Mouse (Mus musculus): ENCODE results near the gene Ppm1f.
A peak's percentile ranks its signal among the peaks of the same experiment; 100 is the strongest.
"Not testable (repeated sequence)": the region's sequence is repeated elsewhere in the genome, so short reads cannot be mapped to it uniquely, and the experiment has no call there.

Ppm1f gene

DNA sequence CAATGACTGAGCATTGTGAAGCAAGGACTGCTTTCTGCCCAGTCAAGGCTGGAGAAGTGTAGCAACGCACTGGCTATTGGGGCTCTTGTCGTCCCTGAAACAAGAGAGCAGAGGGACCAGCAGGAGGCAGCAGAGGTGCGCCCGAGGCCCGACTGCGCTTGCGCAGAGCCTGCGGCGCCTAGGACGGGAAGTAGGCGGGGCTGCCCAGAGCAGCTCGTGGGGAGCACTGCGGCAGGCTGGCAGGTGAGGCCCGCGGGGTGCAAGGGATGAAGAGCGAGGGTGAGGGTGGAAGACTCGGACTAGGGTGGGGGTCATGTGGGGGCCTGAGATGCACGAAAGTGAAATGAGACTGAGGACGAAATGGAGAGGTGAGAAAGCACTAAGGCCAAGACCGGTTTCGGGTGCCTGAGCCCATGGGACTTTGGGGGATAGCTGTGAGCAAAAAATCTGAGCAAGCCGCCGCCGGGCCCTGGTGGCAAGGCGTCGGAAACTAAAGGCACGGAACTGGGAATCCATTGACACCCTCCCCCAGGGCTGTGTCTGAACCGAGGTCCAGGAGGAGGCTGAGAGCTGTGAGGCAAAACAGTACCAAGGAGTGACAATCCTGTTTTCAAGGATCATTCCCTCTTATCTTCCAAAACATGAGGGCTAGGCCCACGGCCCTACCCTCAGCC is at the start of gene Ppm1f:
Gene Ppm1f, plus strand, starts transcription at position 88 of the 674 bp plus-strand sequence.
- peak; percentile 96 for DNase-seq (ENCODE audit: low spot score)

DNA sequence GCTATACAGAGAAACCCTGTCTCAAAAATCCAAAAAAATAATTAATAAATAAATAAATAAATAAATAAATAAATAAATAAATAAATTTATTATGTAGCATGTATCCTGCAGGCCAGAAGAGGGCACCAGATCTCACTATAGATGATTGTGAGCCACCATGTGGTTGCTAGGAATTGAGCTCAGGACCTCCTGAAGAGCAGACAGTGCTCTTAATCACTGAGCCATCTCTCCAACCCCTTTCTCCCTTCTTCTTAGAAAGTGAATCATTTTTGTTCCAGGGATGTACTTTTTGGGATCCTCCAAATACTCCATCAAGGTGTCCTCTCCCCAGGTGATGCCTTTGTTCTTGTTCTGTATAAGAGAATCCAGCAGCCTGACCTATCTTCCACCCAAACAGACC is 47.1 kb upstream of the Ppm1f start:
- DNase-seq (ENCODE audit: low spot score): no peak

DNA sequence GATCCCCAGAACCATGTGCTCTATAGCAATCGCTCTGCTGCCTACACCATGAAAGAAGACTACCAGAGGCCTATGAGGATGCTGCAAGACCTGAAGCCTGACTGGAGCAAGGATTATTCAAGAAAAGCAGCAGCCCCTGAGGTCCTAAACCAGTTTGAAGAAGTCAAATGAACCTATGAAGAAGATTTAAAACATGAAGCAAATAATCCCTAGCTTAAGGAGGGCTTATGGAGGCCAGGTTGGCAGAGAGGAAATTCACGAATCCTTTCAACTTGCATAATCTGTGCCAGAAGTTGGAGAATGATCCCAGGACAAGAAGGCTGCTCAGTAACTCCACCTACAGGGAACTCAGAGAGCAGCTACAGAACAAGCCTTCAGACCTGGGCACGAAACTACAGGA is 43.9 kb upstream of the Ppm1f start:
- no peak for DNase-seq (ENCODE audit: low spot score)

DNA sequence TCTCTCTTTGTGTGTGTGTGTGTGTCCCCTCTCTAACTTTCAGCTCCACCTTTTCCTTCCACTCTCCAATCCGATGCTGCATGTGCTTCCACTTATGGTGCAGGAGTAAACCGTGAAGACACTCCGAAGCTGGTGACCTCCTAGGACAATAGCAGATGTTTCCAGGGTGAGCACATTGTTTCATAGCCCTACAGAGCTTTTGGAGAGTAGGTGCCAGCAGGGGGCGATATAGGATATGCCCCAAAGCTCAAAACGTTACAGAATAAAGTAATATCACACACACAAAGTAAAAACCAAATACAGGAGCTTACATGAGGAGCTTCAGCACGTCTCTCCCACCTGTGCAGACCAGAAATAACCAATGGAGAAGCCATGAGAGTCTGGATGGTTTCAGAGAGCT is 41.4 kb upstream of the Ppm1f start:
- peak; percentile 44 for DNase-seq (ENCODE audit: low spot score)

DNA sequence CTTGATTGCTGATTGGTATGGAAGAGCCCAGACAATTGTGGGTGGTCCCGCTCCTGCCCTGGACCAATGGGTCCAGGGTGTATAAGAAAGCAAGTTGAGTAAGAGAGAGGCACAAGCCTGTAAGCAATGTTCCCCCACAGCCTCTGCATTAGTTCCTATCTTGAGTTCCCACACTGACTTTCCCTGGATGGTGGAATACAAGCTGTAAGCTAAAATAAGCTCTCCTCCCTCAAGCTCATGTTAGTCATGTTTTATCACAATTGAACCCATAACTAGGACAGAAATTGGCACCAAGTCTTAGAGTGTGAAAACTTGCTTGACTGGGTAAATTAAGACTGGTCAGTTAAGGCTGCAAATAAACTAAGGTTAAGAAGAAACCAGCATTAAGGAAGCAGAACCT is 40.7 kb upstream of the Ppm1f start:
- DNase-seq (ENCODE audit: low spot score): no peak

DNA sequence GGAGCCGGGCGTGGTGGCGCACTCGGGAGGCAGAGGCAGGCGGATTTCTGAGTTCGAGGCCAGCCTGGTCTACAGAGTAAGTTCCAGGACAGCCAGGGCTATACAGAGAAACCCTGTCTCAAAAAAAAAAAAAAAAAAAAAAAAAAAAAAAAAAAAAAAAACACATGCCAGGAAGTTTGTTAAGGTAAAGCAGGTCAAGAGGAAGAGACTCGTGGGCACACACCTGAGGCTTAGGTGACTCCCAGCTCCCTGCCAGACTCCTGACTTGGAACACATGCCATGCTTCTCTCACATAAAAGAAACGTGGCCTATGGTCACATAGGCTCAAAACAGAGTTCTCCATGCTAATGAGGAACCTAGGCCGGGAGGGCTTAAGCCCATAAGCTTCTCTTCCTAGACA is 40.2 kb upstream of the Ppm1f start:
- not testable (repeated sequence) for DNase-seq (ENCODE audit: low spot score)

DNA sequence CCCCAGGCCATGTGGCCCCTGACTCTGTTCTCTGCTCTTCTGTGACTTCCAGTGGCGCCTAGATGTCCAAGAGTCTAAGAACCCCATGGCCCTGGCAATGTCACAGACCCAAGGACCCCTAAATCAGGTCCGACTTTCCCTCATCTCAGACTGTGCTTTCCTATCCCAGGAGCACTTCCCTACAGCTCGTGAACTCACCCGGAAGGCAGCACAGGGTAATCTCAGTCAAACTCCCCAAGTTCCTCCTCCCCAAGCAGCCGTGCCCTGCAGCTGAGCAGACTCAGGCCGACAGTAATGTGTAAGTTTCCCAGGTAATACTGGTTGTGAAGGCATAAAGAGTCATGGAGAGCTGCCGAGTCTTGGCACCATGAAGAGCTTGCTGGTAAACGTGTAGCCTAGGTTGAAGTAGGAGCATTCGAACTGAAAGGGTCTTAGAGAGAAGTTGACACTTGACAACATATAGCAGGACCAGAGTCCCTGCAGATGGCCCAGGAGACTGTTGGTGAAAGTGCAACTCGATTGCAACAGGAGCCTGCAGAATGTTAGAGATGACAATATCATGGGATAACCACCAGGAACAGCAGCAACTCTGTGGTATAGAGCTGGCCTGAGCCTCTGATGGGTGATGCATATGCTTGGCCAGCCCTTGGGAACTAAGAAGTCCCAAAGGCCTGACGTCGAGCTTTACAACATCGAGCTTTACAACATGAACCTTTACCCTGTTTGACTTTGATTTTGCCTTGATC is 39.4 kb upstream of the Ppm1f start:
- no peak for DNase-seq (ENCODE audit: low spot score)

DNA sequence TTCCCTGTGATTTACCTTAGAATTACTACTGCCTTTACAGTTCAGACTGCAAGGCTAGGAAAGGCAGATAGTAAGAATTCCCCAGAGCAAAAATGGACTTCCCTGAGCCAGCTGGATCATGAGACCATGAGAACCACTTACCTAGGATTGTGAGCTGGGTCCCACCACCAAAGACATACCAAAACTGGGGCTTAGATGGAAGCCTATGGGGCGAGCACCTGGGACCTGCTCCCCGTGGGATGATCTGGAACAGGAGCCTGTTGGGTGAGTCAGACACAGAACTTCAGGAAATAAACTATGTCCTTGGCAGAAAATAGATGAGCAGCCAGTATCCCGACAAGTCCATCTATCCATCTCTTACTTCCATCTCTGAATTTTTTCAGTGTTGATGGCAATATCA is 34.0 kb upstream of the Ppm1f start:
- peak; percentile 0 for DNase-seq (ENCODE audit: low spot score)

DNA sequence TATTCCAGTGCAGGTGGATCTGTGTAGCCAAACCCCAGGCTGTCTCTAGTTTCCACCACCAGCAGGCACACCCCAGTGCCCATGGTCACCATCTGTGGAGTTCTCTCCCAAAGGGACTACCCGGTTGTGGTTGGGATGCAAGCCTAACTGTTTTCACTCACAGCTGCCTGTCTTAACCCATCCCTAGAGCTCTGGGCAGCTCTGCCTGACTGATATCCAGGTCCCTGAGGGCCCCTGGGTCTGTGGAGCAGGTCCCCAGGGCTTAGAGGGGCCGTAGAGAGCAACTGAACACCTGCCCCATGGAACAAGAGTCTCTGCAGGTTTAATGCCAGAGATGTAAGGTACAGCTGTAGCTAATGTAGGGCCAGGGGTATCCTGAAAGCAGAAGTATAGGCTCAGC is 32.3 kb upstream of the Ppm1f start, which contains the start of gene Igll1:
Gene Igll1, minus strand, starts transcription at position 8 of the 400 bp plus-strand sequence.
- DNase-seq (ENCODE audit: low spot score): no peak

DNA sequence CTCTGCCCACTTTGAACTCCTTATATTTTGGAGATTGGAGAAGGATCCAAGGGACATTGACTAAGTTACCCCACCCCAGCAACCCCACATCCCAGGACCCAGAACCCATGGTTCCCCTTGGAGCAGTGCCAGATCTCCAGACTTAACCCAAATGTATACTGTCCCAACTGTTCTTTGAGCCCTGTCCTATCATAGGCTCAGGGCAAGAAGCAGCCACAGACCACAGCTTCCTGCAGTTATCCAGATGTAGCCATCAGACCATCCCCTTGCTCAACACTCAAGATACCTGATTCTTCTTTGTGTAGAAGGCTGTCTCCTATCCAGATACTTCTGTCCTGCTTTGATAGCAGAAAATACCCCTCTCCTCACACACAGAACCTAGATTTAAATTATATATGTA is 31.1 kb upstream of the Ppm1f start:
- no peak for DNase-seq (ENCODE audit: low spot score)

DNA sequence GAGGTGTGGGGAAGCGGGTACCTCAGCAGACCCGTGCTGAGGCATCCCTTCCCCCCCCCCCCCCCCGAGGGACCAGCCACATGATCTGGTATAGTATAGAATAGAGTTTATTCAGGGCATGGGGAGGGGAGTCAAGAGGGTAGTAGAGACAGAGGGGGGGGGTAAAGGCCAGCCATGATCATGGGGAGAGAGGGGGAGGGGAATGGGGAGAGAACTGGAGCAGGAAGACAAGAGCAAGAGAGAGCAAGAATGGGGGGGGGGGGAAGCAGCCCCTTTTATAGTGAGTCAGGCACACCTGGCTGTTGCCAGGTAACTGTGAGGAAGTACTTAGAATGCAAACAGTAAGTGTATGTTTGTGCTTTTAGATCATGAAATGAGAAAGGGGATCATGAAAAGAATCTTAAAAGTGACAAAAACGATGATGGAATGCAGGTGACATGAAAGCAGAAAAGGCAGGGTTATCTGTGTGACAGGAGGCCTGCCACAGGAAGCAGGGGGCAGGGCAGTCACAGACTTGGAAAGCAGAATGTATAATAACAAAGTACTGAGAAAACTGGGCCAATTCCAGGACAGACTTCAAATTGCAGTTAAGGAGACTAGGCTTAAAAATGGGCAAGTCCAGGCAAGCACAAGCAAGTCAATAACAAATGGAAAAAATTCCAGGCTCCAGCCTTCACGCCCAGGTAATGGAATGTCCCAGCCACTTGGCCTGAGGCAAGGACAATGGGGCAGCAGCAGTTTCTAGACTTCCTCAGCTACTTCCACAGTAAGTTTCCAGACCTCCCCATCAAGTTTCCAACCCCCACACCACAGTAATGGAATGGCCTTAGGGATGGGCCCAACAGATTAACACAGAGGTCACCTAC is 30.3 kb upstream of the Ppm1f start:
- no peak for DNase-seq (ENCODE audit: low spot score)

DNA sequence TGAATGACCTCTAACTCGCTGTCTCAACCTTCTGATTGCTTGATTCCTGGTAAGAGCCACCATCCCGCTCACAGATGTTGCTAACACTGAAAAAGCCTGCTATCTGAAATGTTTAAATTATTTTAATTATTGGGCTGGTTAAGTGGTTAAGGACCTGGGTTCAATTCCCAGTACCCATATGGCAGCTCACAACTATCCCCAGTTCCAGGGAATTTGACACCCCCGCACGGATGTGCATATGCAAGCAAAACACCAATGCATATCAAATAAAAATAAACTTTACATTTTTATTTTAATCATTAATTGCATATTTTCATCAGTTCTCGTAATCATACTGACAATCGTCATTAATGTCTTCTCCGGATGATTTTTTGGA is 26.0 kb upstream of the Ppm1f start:
- no peak for DNase-seq (ENCODE audit: low spot score)

DNA sequence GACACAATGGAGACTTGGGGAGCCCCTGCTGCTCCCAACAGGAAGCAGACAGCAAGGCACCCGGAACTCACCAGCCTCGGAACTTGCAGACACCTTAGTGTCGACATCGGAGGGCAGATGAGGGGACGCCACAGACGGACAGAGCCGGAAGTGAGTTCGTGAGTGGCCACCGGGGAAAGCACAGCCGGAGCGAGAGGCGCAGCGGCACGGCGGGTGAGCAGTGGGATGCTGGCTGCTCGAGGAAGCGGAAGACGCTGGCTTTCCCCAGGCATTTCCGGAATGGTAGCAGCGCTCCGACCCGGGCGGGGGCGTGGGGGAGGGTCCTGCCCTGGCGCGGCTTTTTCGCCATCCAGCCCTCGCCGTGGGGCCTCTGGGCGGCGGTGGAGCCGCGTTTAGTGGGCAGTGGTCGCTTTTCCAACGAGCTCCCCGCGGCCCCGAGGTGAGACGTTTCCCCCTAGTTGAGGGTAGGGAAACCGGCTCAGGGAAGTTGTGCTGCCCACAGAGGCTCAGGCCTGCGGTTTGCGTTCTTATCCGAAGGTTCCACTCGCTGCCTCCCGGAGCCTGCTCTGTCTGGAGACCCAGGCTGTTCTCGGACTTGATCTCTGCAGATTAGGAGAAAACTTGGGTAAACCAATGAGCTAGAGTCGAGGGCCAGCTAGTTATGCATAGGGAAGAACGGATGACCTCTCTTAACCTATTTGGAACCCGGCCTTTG is 25.5 kb upstream of the Ppm1f start, which contains the start of the genes Top3b and Vpreb1:
Gene Top3b, plus strand, starts transcription at position 120 of the 715 bp plus-strand sequence.
Gene Vpreb1, minus strand, starts transcription at position 227 of the 715 bp plus-strand sequence.
- peak; percentile 76 for DNase-seq (ENCODE audit: low spot score)

DNA sequence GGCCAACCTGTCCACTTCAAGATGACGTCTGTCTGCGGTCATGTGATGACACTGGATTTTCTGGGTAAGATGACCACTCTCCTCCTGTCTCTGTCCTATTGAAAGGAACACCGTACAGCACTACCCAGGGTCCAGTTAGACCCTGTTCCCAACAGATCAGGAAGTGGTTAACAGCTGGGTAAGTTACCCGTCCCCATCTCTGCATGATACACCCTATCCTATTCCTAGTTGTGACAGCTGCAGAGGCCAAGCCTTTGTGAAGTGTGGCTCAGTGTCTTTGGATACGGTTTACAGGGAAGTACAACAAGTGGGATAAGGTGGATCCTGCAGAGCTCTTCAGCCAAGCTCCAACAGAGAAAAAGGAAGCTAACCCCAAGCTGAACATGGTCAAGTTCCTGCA is 17.2 kb upstream of the Ppm1f start:
- no peak for DNase-seq (ENCODE audit: low spot score)

DNA sequence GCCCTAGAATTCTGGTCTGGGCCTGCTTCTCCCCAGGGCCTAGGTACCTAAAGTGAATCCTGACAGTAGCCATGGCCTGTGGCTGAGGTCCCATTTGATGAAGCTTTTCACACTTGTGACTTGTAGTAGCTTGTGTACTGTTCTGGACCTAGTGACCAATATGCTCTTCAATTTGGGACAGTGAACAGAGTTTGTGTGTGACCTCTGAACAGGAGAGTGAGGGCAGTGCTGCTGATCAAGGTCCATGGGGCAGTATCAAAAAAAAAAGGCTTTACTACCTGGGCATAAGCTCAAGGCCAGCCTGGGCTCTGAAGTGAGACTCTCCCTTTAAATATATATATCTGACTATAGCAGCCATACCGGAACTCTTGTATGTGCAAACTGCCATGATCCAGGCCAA is 7.9 kb upstream of the Ppm1f start:
- no peak for DNase-seq (ENCODE audit: low spot score)

DNA sequence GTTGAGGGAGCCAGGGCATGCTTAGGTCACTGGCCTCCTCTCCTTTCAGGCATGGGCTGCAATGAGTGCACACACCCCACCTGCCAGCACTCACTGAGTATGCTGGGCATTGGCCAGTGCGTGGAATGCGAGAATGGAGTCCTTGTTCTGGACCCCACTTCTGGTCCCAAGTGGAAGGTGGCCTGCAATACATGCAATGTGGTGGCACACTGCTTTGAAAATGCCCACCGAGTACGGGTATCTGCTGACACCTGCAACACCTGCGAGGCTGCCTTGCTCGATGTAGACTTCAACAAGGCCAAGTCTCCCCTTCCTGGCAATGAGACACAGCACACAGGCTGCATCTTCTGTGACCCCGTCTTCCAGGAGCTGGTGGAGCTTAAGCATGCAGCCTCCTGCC is 3.9 kb upstream of the Ppm1f start:
- no peak for DNase-seq (ENCODE audit: low spot score)

DNA sequence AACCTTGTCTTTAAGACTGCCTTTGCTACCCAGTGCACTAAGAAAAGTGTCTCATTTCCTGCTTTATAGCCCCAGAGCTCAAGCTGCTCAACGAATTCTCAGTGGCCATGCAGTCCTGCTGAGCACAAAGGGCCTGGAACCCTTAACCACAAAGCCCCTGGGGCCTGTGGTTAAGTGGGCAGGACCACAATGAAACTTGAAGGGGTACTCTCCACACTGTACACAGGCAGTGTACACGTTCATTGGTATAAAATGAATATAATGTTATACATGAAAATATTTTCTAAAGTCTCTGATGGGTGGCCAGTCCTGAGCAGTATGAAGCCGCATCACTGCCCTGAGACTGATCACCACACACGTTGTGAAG is 271 bp upstream of the Ppm1f start:
- DNase-seq (ENCODE audit: low spot score): no peak

DNA sequence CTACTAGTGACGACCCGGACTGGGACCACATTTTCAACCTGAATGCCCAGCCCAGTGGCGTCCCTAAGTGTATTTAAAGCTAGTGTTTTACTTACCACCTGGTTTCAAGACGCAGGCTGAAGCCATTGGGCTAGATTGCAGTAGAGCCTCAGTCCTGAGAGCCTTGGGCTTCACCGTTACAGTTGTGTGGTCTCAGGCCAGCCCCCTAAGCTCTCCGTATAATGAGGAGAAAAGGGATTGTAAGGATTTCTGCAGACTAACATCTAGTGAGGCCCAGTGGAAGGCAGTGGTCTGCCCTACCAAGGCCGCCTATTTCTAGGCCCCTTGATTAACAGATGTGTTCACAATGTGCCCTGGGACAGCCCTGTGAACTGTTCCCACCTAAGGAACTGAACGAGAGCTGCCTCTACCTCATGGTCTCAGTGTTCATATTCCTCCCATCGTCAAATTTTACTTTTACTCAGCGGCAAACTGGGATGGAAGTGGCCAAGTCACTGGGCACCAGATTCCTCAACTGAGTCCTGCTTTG is 851 bp downstream of the Ppm1f start:
- DNase-seq (ENCODE audit: low spot score): no peak

DNA sequence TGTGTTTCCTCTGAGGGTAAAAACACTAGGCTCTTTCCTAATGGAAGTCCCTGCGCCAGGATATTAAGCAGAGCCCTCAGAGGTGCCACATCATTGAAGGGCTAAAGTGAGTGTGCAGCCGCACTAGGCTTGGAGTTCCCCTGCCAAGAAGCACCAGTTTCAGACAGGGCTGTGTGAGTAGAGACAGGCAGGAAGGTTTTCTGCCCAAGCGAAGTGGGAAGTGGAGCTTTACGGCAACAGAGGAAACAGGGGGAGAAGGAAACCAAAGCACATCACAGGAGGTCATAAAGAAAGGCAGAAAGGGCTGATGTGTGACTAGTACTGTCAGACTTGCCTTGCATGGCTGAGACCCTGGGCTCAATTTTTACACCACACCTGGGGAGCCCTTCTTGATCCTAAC is 6.1 kb downstream of the Ppm1f start:
- DNase-seq (ENCODE audit: low spot score): no peak

DNA sequence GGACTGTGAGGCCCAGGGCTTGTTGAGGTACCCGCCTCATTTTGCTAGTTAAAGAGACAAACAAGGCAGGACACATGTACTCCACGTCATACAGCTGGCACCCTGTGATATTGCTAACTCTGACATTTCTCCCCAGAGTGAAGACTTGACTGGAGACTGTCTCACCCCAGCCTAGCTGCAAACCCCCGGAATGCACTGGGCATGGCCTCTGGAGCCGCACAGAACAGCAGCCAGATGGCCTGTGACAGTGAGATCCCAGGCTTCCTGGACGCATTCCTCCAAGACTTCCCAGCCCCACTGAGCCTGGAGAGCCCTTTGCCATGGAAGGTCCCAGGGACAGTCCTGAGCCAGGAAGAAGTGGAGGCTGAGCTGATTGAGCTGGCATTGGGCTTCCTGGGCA is 6.9 kb downstream of the Ppm1f start:
- DNase-seq (ENCODE audit: low spot score): no peak

DNA sequence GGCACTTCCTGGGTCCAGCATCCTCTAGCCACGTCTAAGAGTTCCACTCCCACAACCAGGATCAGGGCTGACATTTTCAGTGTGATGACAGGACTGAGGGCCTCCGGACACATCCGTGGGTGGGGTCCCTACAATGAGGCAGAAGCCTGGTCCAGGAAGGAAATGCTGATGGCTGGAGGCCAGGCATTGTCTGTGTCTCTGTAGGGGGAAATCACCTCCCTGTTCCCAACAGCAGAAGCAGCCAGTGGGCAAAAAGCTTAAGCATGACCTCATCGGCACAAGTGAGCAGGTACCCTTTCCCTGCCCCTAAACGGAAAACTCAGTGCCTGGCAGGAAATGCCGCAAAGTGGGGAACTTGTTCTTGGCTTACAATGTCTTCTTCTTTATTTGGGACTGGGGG is 11.5 kb downstream of the Ppm1f start:
- no peak for DNase-seq (ENCODE audit: low spot score)

Data from urinary bladder, postnatal 25 days (tissue).